Mouse (Mus musculus) stomach, postnatal 0 days (tissue): Measurements from ENCODE around the gene Gemin4.

Source experiments
- CTCF ChIP-seq: IDR thresholded peaks from 2 replicates; pipeline ENCODE4 v1.5.1; 2016; ENCODE audit warnings: antibody characterized with exemption, low read depth, mild to moderate bottlenecking, moderate library complexity
- EP300 ChIP-seq: optimal IDR thresholded peaks from 2 replicates; pipeline ENCODE3; 2016; ENCODE audit warnings: antibody characterized with exemption

GRCm38 (mm10) chr11:76166657-76167056 is 50.8 kb downstream of the Gemin4 start:
- TF ChIP-seq EP300: no peak
- no peak for TF ChIP-seq CTCF
